Mouse (Mus musculus) megakaryocyte, embryonic 14.5 days (primary cell): ENCODE results near the gene 1700020N01Rik. TPM values are rescaled to one million over a fixed set of nuclear protein-coding genes. Genes with fewer than 3 reads are reported as not detected.

ENCODE experiments used
- H3K27me3 ChIP-seq: replicated peaks from 2 replicates; pipeline ENCODE3; 2012; ENCODE audit warnings: inconsistent platforms
- H3K36me3 ChIP-seq: replicated peaks from 2 replicates; pipeline ENCODE3; 2012; ENCODE audit warnings: low read length, inconsistent platforms, mixed read lengths
- H3K4me1 ChIP-seq: 2 replicates; pipeline ENCODE4 v1.6.1; 2012; ENCODE audit warnings: inconsistent platforms
- H3K4me3 ChIP-seq: replicated peaks from 2 replicates; pipeline ENCODE3; 2012; ENCODE audit warnings: moderate library complexity, mild to moderate bottlenecking, inconsistent platforms
- H3K9me3 ChIP-seq: 2 replicates; pipeline ENCODE4 v1.6.1; 2012; ENCODE audit warnings: inconsistent platforms
- FLI1 ChIP-seq: IDR thresholded peaks from 2 replicates; pipeline ENCODE4 v1.6.1; 2012; ENCODE audit warnings: low read length, inconsistent platforms, mixed read lengths
- GATA1 ChIP-seq: IDR thresholded peaks from 3 replicates; pipeline ENCODE4 v1.6.1; 2012; ENCODE audit warnings: mixed read lengths, low read length, inconsistent platforms, borderline replicate concordance
- polyA plus RNA-seq: library from polyadenylated mRNA; stranded (reverse); fragments of >175 nt; gene quantifications from 2 replicates; pipeline ENCODE4 v1.2.3, GENCODE M21; 2012; ENCODE audit warnings: low replicate concordance; ENCODE audit not compliant: insufficient read depth

1700020N01Rik gene
- polyA plus RNA-seq, 1 experiment, result not detected

GRCm38 (mm10) chr10:21652426-21653345, 59.7 kb downstream of the 1700020N01Rik start:
- H3K4me3 ChIP-seq, result no peak overlapping the region
- H3K4me1 ChIP-seq, result no peaks in the 10 kb centered on the region
- peaks cover 18% of the 10 kb centered on the region; the same call in 1 of the 2 replicates for H3K9me3 ChIP-seq
- H3K27me3 ChIP-seq, result no peaks in the 10 kb centered on the region
- TF ChIP-seq FLI1 (no peak), GATA1 (no peak)
- H3K36me3 ChIP-seq, result no peaks in the 10 kb centered on the region

GRCm38 (mm10) chr10:21653469-21653868, 60.5 kb downstream of the 1700020N01Rik start:
- Histone ChIP-seq H3K4me1 (no peaks in the 10 kb centered on the region), H3K36me3 (no peaks in the 10 kb centered on the region), H3K9me3 (peaks cover 18% of the 10 kb centered on the region; the same call in 1 of the 2 replicates), H3K27me3 (no peaks in the 10 kb centered on the region), H3K4me3 (no peak overlapping the region)
- no peak for TF ChIP-seq GATA1
- no peak for TF ChIP-seq FLI1

GRCm38 (mm10) chr10:21659576-21660246, 66.8 kb downstream of the 1700020N01Rik start:
- no peaks in the 10 kb centered on the region for H3K36me3 ChIP-seq
- TF ChIP-seq GATA1, result no peak
- TF ChIP-seq FLI1, result no peak
- no peak overlapping the region for H3K4me3 ChIP-seq
- H3K9me3 ChIP-seq, result 0 out of 2 replicates have a peak, but pooled peaks cover 6% of the 10 kb centered on the region
- no peaks in the 10 kb centered on the region for H3K27me3 ChIP-seq
- H3K4me1 ChIP-seq, result no peaks in the 10 kb centered on the region

GRCm38 (mm10) chr10:21668976-21669375, 76.0 kb downstream of the 1700020N01Rik start:
- H3K9me3 ChIP-seq, result 0 out of 2 replicates have a peak, but pooled peaks cover 2% of the 10 kb centered on the region
- H3K27me3 ChIP-seq, result no peaks in the 10 kb centered on the region
- H3K36me3 ChIP-seq, result no peaks in the 10 kb centered on the region
- H3K4me3 ChIP-seq, result no peak overlapping the region
- H3K4me1 ChIP-seq, result no peaks in the 10 kb centered on the region
- TF ChIP-seq GATA1 (no peak), FLI1 (no peak)

- H3K27me3 ChIP-seq, result no peaks in the 10 kb centered on the region
- no peak for TF ChIP-seq FLI1
- H3K4me1 ChIP-seq, result no peaks in the 10 kb centered on the region
- H3K4me3 ChIP-seq, result no peak overlapping the region
- H3K9me3 ChIP-seq, result 0 out of 2 replicates have a peak, but pooled peaks cover 2% of the 10 kb centered on the region
- H3K36me3 ChIP-seq, result no peaks in the 10 kb centered on the region
These were observed 76.8 kb downstream of the 1700020N01Rik start for GRCm38 (mm10) chr10:21669750-21670161.

GRCm38 (mm10) chr10:21670168-21670567, 77.2 kb downstream of the 1700020N01Rik start:
- Histone ChIP-seq H3K4me3 (no peak overlapping the region), H3K4me1 (no peaks in the 10 kb centered on the region), H3K36me3 (no peaks in the 10 kb centered on the region), H3K27me3 (no peaks in the 10 kb centered on the region), H3K9me3 (0 out of 2 replicates have a peak, but pooled peaks cover 2% of the 10 kb centered on the region)
- no peak for TF ChIP-seq GATA1
- no peak for TF ChIP-seq FLI1

Other genes with a start within 250 kb of the 1700020N01Rik start
- gene Aldh8a1, start 215.9 kb upstream of the 1700020N01Rik start, polyA plus RNA-seq, result not detected in 2 replicates